Mouse (Mus musculus): ENCODE results near the gene Ccdc134.

DNA sequence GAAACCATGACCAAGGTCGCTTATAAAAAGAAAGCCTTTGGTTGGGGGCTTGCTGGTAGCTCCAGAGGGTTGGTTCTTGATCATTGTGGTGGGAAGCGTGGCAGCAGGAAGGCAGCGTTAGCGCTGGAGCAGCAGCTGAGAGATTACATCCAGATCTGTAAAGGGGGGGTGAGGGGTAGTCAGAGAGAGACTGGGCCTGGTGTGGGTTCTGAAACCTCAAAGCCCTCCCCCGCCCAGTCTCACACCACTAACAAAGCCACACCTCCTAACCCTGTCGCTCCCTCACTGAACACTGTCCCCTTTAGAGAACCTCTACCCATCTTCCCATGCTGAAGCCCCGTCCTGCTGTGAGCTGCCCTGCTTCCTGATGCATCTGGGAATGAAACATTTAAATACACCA lies 2.9 kb downstream of the Ccdc134 start:
- TF ChIP-seq CTCF (IDR thresholded peaks at IDR 0.05; ENCODE audit: low read depth) (no peak), EP300 (IDR thresholded peaks at IDR 0.05; ENCODE audit: low read depth) (no peak)

Measured in liver, postnatal 0 days (tissue).